Mouse (Mus musculus): ENCODE measurements around the gene Gm15448. TPM values are rescaled to one million over a fixed set of nuclear protein-coding genes. Genes with fewer than 3 reads are reported as not detected.

Gm15448 gene
- not detected in 2 replicates for polyA plus RNA-seq (2012; ENCODE audit: low replicate concordance)

DNA sequence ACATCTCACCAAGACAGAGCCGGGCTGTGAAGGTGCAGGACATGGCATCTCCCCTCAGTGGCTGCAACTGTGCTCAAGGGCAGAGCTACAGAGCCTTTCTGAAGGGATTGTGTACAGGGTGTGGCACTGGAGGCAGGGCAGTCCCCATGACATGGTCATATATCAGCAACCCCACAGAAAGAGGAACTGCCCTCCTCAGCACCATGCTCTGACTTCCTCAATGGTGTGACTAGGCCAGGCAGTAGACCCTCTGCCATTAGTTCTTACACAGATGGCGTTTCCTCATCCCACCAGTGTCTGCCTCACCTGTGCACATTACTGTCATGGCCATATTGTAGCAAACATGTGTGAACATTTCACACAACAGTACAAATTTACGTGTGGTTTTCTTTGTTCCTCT is at the start of gene Gm15448:
TSS of gene Gm15448 (minus strand) at position 89 of the 400 bp plus-strand sequence.

DNA sequence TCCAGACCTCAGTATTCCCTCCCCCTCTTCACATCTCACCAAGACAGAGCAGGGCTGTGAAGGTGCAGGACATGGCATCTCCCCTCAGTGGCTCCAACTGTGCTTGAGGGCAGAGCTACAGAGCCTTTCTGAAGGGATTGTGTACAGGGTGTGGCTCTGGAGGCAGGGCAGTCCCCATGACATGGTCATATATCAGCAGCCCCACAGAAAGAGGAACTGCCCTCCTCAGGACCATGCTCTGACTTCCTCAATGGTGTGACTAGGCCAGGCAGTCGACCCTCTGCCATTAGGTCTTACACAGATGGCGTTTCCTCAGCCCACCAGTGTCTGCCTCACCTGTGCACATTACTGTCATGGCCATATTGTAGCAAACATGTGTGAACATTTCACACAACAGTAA is 19.5 kb upstream of the Gm15448 start, which contains the start of gene Pira2:
TSS of gene Pira2 (minus strand) at position 101 of the 400 bp plus-strand sequence.

Other genes with a start within 250 kb of the Gm15448 start
- gene Oscar, start 209.5 kb downstream of the Gm15448 start, polyA plus RNA-seq (2012; ENCODE audit: low replicate concordance): not detected in 2 replicates
- gene Ndufa3, start 208.3 kb downstream of the Gm15448 start, polyA plus RNA-seq (2012; ENCODE audit: low replicate concordance): 12.9 and 15.1 TPM in 2 replicates
- gene Tfpt, start 195.8 kb downstream of the Gm15448 start, polyA plus RNA-seq (2012; ENCODE audit: low replicate concordance): 13.0 and 25.9 TPM in 2 replicates
- gene Prpf31, start 195.7 kb downstream of the Gm15448 start, polyA plus RNA-seq (2012; ENCODE audit: low replicate concordance): 20.0 and 28.6 TPM in 2 replicates
- gene Cnot3, start 180.4 kb downstream of the Gm15448 start, polyA plus RNA-seq (2012; ENCODE audit: low replicate concordance): 465 and 678 TPM in 2 replicates
- gene Leng1, start 159.8 kb downstream of the Gm15448 start, polyA plus RNA-seq (2012; ENCODE audit: low replicate concordance): 6.2 and 6.4 TPM in 2 replicates
- gene Tmc4, start 148.1 kb downstream of the Gm15448 start, polyA plus RNA-seq (2012; ENCODE audit: low replicate concordance): 1.4 and 4.6 TPM in 2 replicates
- 18.8 and 66.6 TPM in 2 replicates for gene Tsen34, start 132.8 kb downstream of the Gm15448 start, polyA plus RNA-seq (2012; ENCODE audit: low replicate concordance)
- gene Mboat7, start 132.2 kb downstream of the Gm15448 start, polyA plus RNA-seq (2012; ENCODE audit: low replicate concordance): 81.3 and 120 TPM in 2 replicates
- 67.0 and 502 TPM in 2 replicates for gene Rps9, start 121.7 kb downstream of the Gm15448 start, polyA plus RNA-seq (2012; ENCODE audit: low replicate concordance)
- 4.9 and 6.1 TPM in 2 replicates for gene Pirb, start 105.3 kb downstream of the Gm15448 start, polyA plus RNA-seq (2012; ENCODE audit: low replicate concordance)
- gene Pira2, start 19.4 kb upstream of the Gm15448 start, polyA plus RNA-seq (2012; ENCODE audit: low replicate concordance): 0.50 TPM in 1 of 2 replicates, not detected in the other
- 0.46 and 0.67 TPM in 2 replicates for gene Gm14548, start 72.4 kb upstream of the Gm15448 start, polyA plus RNA-seq (2012; ENCODE audit: low replicate concordance)
- 1.5 and 2.2 TPM in 2 replicates for gene Lilra6, start 89.8 kb upstream of the Gm15448 start, polyA plus RNA-seq (2012; ENCODE audit: low replicate concordance)
- gene Lair1, start 237.5 kb upstream of the Gm15448 start, polyA plus RNA-seq (2012; ENCODE audit: low replicate concordance): 1.4 and 1.5 TPM in 2 replicates